Mouse (Mus musculus) gastrocnemius, postnatal 14 days (tissue): Measurements from ENCODE around the gene Mrpl27. TPM values are rescaled to one million over a fixed set of nuclear protein-coding genes. Genes with fewer than 3 reads are reported as not detected.
A peak's percentile ranks its signal among the peaks of the same experiment; 100 is the strongest.
"Not testable (repeated sequence)": the region's sequence is repeated elsewhere in the genome, so short reads cannot be mapped to it uniquely, and the experiment has no call there.

Source experiments
- DNase-seq: peaks from one replicate; pipeline ENCODE4 v3.0.0; 2021; ENCODE audit warnings: mixed read lengths
- intact Hi-C: fragments of 180-260 bp; cut with DNase I; formaldehyde crosslinking; loops from one replicate; pipeline ENCODE4 v1.15.1; 2025; ENCODE audit warnings: low total_unique reads
- long read RNA-seq, 2 experiments: library from polyadenylated mRNA; stranded (forward); transcript quantifications; one replicate each; pipeline ENCODE4 v2.0.0; 2021
- total RNA-seq, 2 experiments: library from RNA; stranded (reverse); gene quantifications; 2 replicates each; pipeline ENCODE4 v1.2.3; 2021

The Mrpl27 gene
- 10 to 100 TPM; 56.4 to 59.0 TPM for total RNA-seq
- long read RNA-seq, experiment 1, transcript Mrpl27-201 (4 exons, 756 nt): major isoform, 33 of 38 reads
- long read RNA-seq, experiment 1, partial matches to known transcripts: 1 of 38 reads
- long read RNA-seq, experiment 1, other reads (novel, unspliced or antisense): 3 of 38 reads
- long read RNA-seq, experiment 2, transcript Mrpl27-201 (4 exons, 756 nt): major isoform, 42 of 49 reads
- long read RNA-seq, experiment 2, partial matches to known transcripts: 0 of 49 reads
- long read RNA-seq, experiment 2, other reads (novel, unspliced or antisense): 7 of 49 reads

GRCm38 (mm10) chr11:94653663-94654436 is at the start of gene Mrpl27, which contains the start of gene Eme1:
Gene Mrpl27, plus strand, starts transcription at chr11:94653767.
Gene Eme1, minus strand, starts transcription at chr11:94653964.
- intact Hi-C loops: no loop called here
- DNase-seq: peak; percentile 82

GRCm38 (mm10) chr11:94610744-94611740 is 42.5 kb upstream of the Mrpl27 start:
- intact Hi-C loops: no loop called here
- no peak for DNase-seq

- intact Hi-C loops: no loop called here
Observed at GRCm38 (mm10) chr11:94614603-94615002, 39.0 kb upstream of the Mrpl27 start.

GRCm38 (mm10) chr11:94615494-94615893 is 38.1 kb upstream of the Mrpl27 start:
- intact Hi-C loops: no loop called here
- DNase-seq: no peak

More at GRCm38 (mm10) chr11:94614603-94615002, 39.0 kb upstream of the Mrpl27 start:
- no peak for DNase-seq

GRCm38 (mm10) chr11:94617646-94618045 is 35.9 kb upstream of the Mrpl27 start:
- intact Hi-C loops: no loop called here
- DNase-seq: no peak

- no peak for DNase-seq
- intact Hi-C loops: no loop called here
Observed at GRCm38 (mm10) chr11:94620766-94621457, 32.7 kb upstream of the Mrpl27 start.

GRCm38 (mm10) chr11:94621458-94621852 is 32.1 kb upstream of the Mrpl27 start:
- DNase-seq: no peak
- intact Hi-C loops: no loop called here

GRCm38 (mm10) chr11:94622162-94622561 is 31.4 kb upstream of the Mrpl27 start:
- DNase-seq: no peak
- intact Hi-C loops: no loop called here

GRCm38 (mm10) chr11:94629199-94629883 is 24.2 kb upstream of the Mrpl27 start, which contains the start of gene Lrrc59:
Gene Lrrc59, plus strand, starts transcription at chr11:94629767.
- DNase-seq: peak; percentile 95
- intact Hi-C loops: no loop called here

- intact Hi-C loops: loop anchor here (10.0 kb wide), 1 partner anchor 85 kb away; no protein-coding TSS in a partner anchor
- DNase-seq: no peak
Observed at GRCm38 (mm10) chr11:94629884-94630198, 23.7 kb upstream of the Mrpl27 start.

GRCm38 (mm10) chr11:94630199-94631011 is 23.2 kb upstream of the Mrpl27 start:
- intact Hi-C loops: loop anchor here (10.0 kb wide), 1 partner anchor 84 kb away; no protein-coding TSS in a partner anchor
- DNase-seq: peak; percentile 65

- no peak for DNase-seq
- intact Hi-C loops: loop anchor here (10.0 kb wide), 1 partner anchor 83 kb away; no protein-coding TSS in a partner anchor
Observed at GRCm38 (mm10) chr11:94631969-94632368, 21.6 kb upstream of the Mrpl27 start.

GRCm38 (mm10) chr11:94632988-94633387 is 20.6 kb upstream of the Mrpl27 start:
- no peak for DNase-seq
- intact Hi-C loops: loop anchor here (10.0 kb wide), 1 partner anchor 82 kb away; no protein-coding TSS in a partner anchor

- intact Hi-C loops: loop anchor here (10.0 kb wide), 1 partner anchor 80 kb away; no protein-coding TSS in a partner anchor
- DNase-seq: no peak
Observed at GRCm38 (mm10) chr11:94634431-94634830, 19.1 kb upstream of the Mrpl27 start.

- DNase-seq: no peak
- intact Hi-C loops: no loop called here
Observed at GRCm38 (mm10) chr11:94644461-94645219, 8.9 kb upstream of the Mrpl27 start.

GRCm38 (mm10) chr11:94646457-94646856 is 7.1 kb upstream of the Mrpl27 start:
- no peak for DNase-seq
- intact Hi-C loops: no loop called here

- DNase-seq, intact Hi-C loops: not testable (repeated sequence)
Observed at GRCm38 (mm10) chr11:94651241-94651640, 2.3 kb upstream of the Mrpl27 start.
